Mouse (Mus musculus) intestine, embryonic 15.5 days (tissue): ENCODE data around the gene Rhebl1. TPM values are rescaled to one million over a fixed set of nuclear protein-coding genes. Genes with fewer than 3 reads are reported as not detected.

Source experiments
- ATAC-seq: fragments of 200-750 bp; cut with Nextera tagmentation; 2 replicates; pipeline ENCODE4 v1.8.0; 2017; ENCODE audit warnings: moderate TSS enrichment, moderate library complexity
- H3K27ac ChIP-seq: fragments of 300-500 bp; sonication (generic); 2 replicates; pipeline ENCODE4 v1.5.1; 2015; ENCODE audit warnings: mild to moderate bottlenecking, inconsistent platforms
- H3K27me3 ChIP-seq: fragments of 300-500 bp; sonication (generic); replicated peaks from 2 replicates; pipeline ENCODE4 v1.6.1; 2015; ENCODE audit warnings: inconsistent platforms
- H3K36me3 ChIP-seq: fragments of 300-500 bp; sonication (generic); 2 replicates; pipeline ENCODE4 v1.6.1; 2015; ENCODE audit warnings: inconsistent platforms
- H3K4me1 ChIP-seq: fragments of 300-500 bp; sonication (generic); replicated peaks from 2 replicates; pipeline ENCODE4 v1.6.1; 2015; ENCODE audit warnings: inconsistent platforms
- H3K4me2 ChIP-seq: fragments of 300-500 bp; sonication (generic); replicated peaks from 2 replicates; pipeline ENCODE4 v1.6.1; 2015; ENCODE audit warnings: mild to moderate bottlenecking, inconsistent platforms
- H3K4me3 ChIP-seq: fragments of 300-500 bp; sonication (generic); replicated peaks from 2 replicates; pipeline ENCODE4 v1.5.1; 2015; ENCODE audit warnings: inconsistent platforms
- H3K9ac ChIP-seq: fragments of 300-500 bp; sonication (generic); 2 replicates; pipeline ENCODE4 v1.6.1; 2015; ENCODE audit warnings: inconsistent platforms
- H3K9me3 ChIP-seq: fragments of 300-500 bp; sonication (generic); 2 replicates; pipeline ENCODE4 v1.6.1; 2016; ENCODE audit warnings: inconsistent platforms
- WGBS: fragments of 180-500 bp; shearing (Covaris S2); methylation state at CpG from one replicate; pipeline ENCODE4 v1.1.7; 2015; 5-methylcytosine and 5-hydroxymethylcytosine counted together
- polyA plus RNA-seq: library from polyadenylated mRNA; unstranded; fragments of >200 nt; fragmentation: Nextera tagmentation; extraction: Ambion mirVana; gene quantifications from 2 replicates; pipeline ENCODE4 v1.2.1, GENCODE M21; 2015

Gene Rhebl1
- polyA plus RNA-seq, 1 experiment from 2014 or later: 12.5 TPM

GRCm38 (mm10) chr15:98867321-98867720 is 27.0 kb downstream of the Rhebl1 start:
- Histone ChIP-seq H3K27me3 (no peaks in the 10 kb centered on the region), H3K36me3 (peaks cover 43% of the 10 kb centered on the region), H3K4me2 (peak overlapping the region; percentile 88), H3K9ac (no peak overlapping the region), H3K27ac (no peak overlapping the region), H3K4me3 (0 out of 2 replicates have a peak overlapping the region, but pooled peaks have one; percentile 2), H3K9me3 (no peaks in the 10 kb centered on the region), H3K4me1 (peaks cover 28% of the 10 kb centered on the region)
- 47% methylated on average over 6 of the region's 6 CpGs for WGBS
- no peak for ATAC-seq

GRCm38 (mm10) chr15:98866501-98866900 is 27.8 kb downstream of the Rhebl1 start:
- Histone ChIP-seq H3K4me1 (peaks cover 28% of the 10 kb centered on the region), H3K27ac (no peak overlapping the region), H3K27me3 (no peaks in the 10 kb centered on the region), H3K9me3 (no peaks in the 10 kb centered on the region), H3K4me2 (no peak overlapping the region), H3K4me3 (no peak overlapping the region), H3K9ac (no peak overlapping the region), H3K36me3 (peaks cover 51% of the 10 kb centered on the region)
- ATAC-seq: no peak
- 85% methylated on average over 5 of the region's 5 CpGs for WGBS

- Histone ChIP-seq H3K27ac (no peak overlapping the region), H3K36me3 (peaks cover 58% of the 10 kb centered on the region), H3K4me3 (no peak overlapping the region), H3K4me1 (peaks cover 28% of the 10 kb centered on the region), H3K9ac (no peak overlapping the region), H3K4me2 (no peak overlapping the region), H3K9me3 (no peaks in the 10 kb centered on the region), H3K27me3 (no peaks in the 10 kb centered on the region)
- ATAC-seq: no peak
- 95% methylated on average over 8 of the region's 8 CpGs for WGBS
These were observed 28.6 kb downstream of the Rhebl1 start for GRCm38 (mm10) chr15:98865771-98866170.

- H3K27me3 ChIP-seq: no peaks in the 10 kb centered on the region
- H3K27ac ChIP-seq: no peak overlapping the region
- 97% methylated on average over 6 of the region's 6 CpGs for WGBS
- no peak overlapping the region for H3K9ac ChIP-seq
- peaks cover 26% of the 10 kb centered on the region for H3K4me1 ChIP-seq
- H3K4me3 ChIP-seq: no peak overlapping the region
- no peak overlapping the region for H3K4me2 ChIP-seq
- ATAC-seq: no peak
- H3K9me3 ChIP-seq: no peaks in the 10 kb centered on the region
- H3K36me3 ChIP-seq: peaks cover 66% of the 10 kb centered on the region
These were observed 29.4 kb downstream of the Rhebl1 start for GRCm38 (mm10) chr15:98864951-98865350.

- Histone ChIP-seq H3K9me3 (no peaks in the 10 kb centered on the region), H3K27ac (no peak overlapping the region), H3K9ac (no peak overlapping the region), H3K36me3 (peaks cover 78% of the 10 kb centered on the region), H3K27me3 (no peaks in the 10 kb centered on the region), H3K4me1 (peaks cover 12% of the 10 kb centered on the region), H3K4me3 (no peak overlapping the region), H3K4me2 (no peak overlapping the region)
- WGBS: 88% methylated on average over 12 of the region's 12 CpGs
- no peak for ATAC-seq
These were observed 30.8 kb downstream of the Rhebl1 start for GRCm38 (mm10) chr15:98863451-98863958.

- Histone ChIP-seq H3K4me2 (no peak overlapping the region), H3K36me3 (peaks cover 93% of the 10 kb centered on the region), H3K9ac (no peak overlapping the region), H3K9me3 (no peaks in the 10 kb centered on the region), H3K27ac (no peak overlapping the region), H3K4me1 (no peaks in the 10 kb centered on the region), H3K27me3 (no peaks in the 10 kb centered on the region), H3K4me3 (no peak overlapping the region)
- no peak for ATAC-seq
- 84% methylated on average over 21 of the region's 21 CpGs for WGBS
These were observed 32.5 kb downstream of the Rhebl1 start for GRCm38 (mm10) chr15:98861701-98862410.

- Histone ChIP-seq H3K4me2 (no peak overlapping the region), H3K4me1 (no peaks in the 10 kb centered on the region), H3K27me3 (no peaks in the 10 kb centered on the region), H3K36me3 (peaks cover 92% of the 10 kb centered on the region), H3K9ac (no peak overlapping the region), H3K4me3 (no peak overlapping the region), H3K9me3 (no peaks in the 10 kb centered on the region), H3K27ac (no peak overlapping the region)
- ATAC-seq: no peak
- WGBS: 94% methylated on average over 18 of the region's 18 CpGs
These were observed 33.4 kb downstream of the Rhebl1 start for GRCm38 (mm10) chr15:98860921-98861320.

- ATAC-seq: no peak
- no peaks in the 10 kb centered on the region for H3K4me1 ChIP-seq
- H3K27ac ChIP-seq: no peak overlapping the region
- H3K4me3 ChIP-seq: no peak overlapping the region
- no peak overlapping the region for H3K4me2 ChIP-seq
- no peak overlapping the region for H3K9ac ChIP-seq
- peaks cover 93% of the 10 kb centered on the region for H3K36me3 ChIP-seq
- H3K9me3 ChIP-seq: no peaks in the 10 kb centered on the region
- H3K27me3 ChIP-seq: no peaks in the 10 kb centered on the region
- WGBS: 76% methylated on average over 9 of the region's 9 CpGs
These were observed 34.9 kb downstream of the Rhebl1 start for GRCm38 (mm10) chr15:98859319-98860043.

- no peak overlapping the region for H3K27ac ChIP-seq
- H3K36me3 ChIP-seq: peaks cover 84% of the 10 kb centered on the region
- H3K4me2 ChIP-seq: no peak overlapping the region
- 90% methylated on average over 16 of the region's 16 CpGs for WGBS
- H3K4me1 ChIP-seq: no peaks in the 10 kb centered on the region
- H3K9ac ChIP-seq: no peak overlapping the region
- no peaks in the 10 kb centered on the region for H3K9me3 ChIP-seq
- no peak for ATAC-seq
- H3K27me3 ChIP-seq: no peaks in the 10 kb centered on the region
- H3K4me3 ChIP-seq: no peak overlapping the region
These were observed 40.1 kb downstream of the Rhebl1 start for GRCm38 (mm10) chr15:98854214-98854613.

- Histone ChIP-seq H3K4me2 (no peak overlapping the region), H3K4me1 (no peaks in the 10 kb centered on the region), H3K27me3 (no peaks in the 10 kb centered on the region), H3K27ac (no peak overlapping the region), H3K4me3 (no peak overlapping the region), H3K9me3 (no peaks in the 10 kb centered on the region), H3K9ac (no peak overlapping the region), H3K36me3 (peaks cover 88% of the 10 kb centered on the region)
- ATAC-seq: no peak
- 92% methylated on average over 26 of the region's 28 CpGs for WGBS
These were observed 41.0 kb downstream of the Rhebl1 start for GRCm38 (mm10) chr15:98853161-98853937.

GRCm38 (mm10) chr15:98852733-98853132 is 41.6 kb downstream of the Rhebl1 start:
- H3K36me3 ChIP-seq: peaks cover 85% of the 10 kb centered on the region
- H3K9me3 ChIP-seq: no peaks in the 10 kb centered on the region
- H3K4me1 ChIP-seq: no peaks in the 10 kb centered on the region
- H3K27ac ChIP-seq: no peak overlapping the region
- WGBS: 84% methylated on average over 9 of the region's 9 CpGs
- H3K4me2 ChIP-seq: no peak overlapping the region
- H3K9ac ChIP-seq: no peak overlapping the region
- no peaks in the 10 kb centered on the region for H3K27me3 ChIP-seq
- no peak for ATAC-seq
- H3K4me3 ChIP-seq: no peak overlapping the region

- 92% methylated on average over 9 of the region's 9 CpGs for WGBS
- H3K27ac ChIP-seq: no peak overlapping the region
- peaks cover 85% of the 10 kb centered on the region for H3K36me3 ChIP-seq
- H3K9me3 ChIP-seq: no peaks in the 10 kb centered on the region
- H3K27me3 ChIP-seq: no peaks in the 10 kb centered on the region
- H3K4me2 ChIP-seq: no peak overlapping the region
- no peak overlapping the region for H3K9ac ChIP-seq
- ATAC-seq: no peak
- H3K4me1 ChIP-seq: no peaks in the 10 kb centered on the region
- H3K4me3 ChIP-seq: no peak overlapping the region
These were observed 42.3 kb downstream of the Rhebl1 start for GRCm38 (mm10) chr15:98852071-98852470.
